Mouse (Mus musculus) layer of hippocampus, adult 6 months (tissue): ENCODE data around the gene Nme8. TPM values are rescaled to one million over a fixed set of nuclear protein-coding genes. Genes with fewer than 3 reads are reported as not detected.

Experiments
- long read RNA-seq, 2 experiments: library from polyadenylated mRNA; unstranded; transcript quantifications; one replicate each; pipeline ENCODE4 v2.0.0; 2019 to 2020
- polyA plus RNA-seq: library from polyadenylated mRNA; unstranded; fragments of <200 nt; fragmentation: Nextera tagmentation; gene quantifications from 2 replicates; pipeline ENCODE4 v1.2.3, GENCODE M21; 2021

The Nme8 gene
- polyA plus RNA-seq = not detected in 2 replicates
- long read RNA-seq, experiment 1 = 0 reads
- long read RNA-seq, experiment 2 = 0 reads

GRCm38 (mm10) chr13:19697790-19698189 lies at the start of gene Nme8:
Gene Nme8 (minus strand): TSS chr13:19697794.

GRCm38 (mm10) chr13:19622573-19623227 lies 74.9 kb downstream of the Nme8 start, which contains the start of gene Sfrp4:
Gene Sfrp4 (plus strand): TSS chr13:19623104.

GRCm38 (mm10) chr13:19619216-19619927 lies 78.2 kb downstream of the Nme8 start, which contains the start of gene Epdr1:
Gene Epdr1 (minus strand): TSS chr13:19619927.

Other genes starting within 250 kb of the Nme8 start
- gene Epdr1, start 77.9 kb downstream of the Nme8 start, polyA plus RNA-seq = 138 and 143 TPM in 2 replicates
- gene Sfrp4, start 74.7 kb downstream of the Nme8 start, polyA plus RNA-seq = 1.5 and 1.6 TPM in 2 replicates
- not detected in 2 replicates for gene Gpr141, start 126.5 kb upstream of the Nme8 start, polyA plus RNA-seq